Mouse (Mus musculus): ENCODE measurements around the gene Nrp2.
A peak's percentile ranks its signal among the peaks of the same experiment; 100 is the strongest.

Gene Nrp2

GRCm38 (mm10) chr1:62782573-62782972, 79.5 kb downstream of the Nrp2 start:
- DNase-seq (ENCODE audit: low read depth, low spot score) = no peak

- DNase-seq (ENCODE audit: low read depth, low spot score) = no peak
Measured at GRCm38 (mm10) chr1:62783354-62784083, 80.4 kb downstream of the Nrp2 start.

GRCm38 (mm10) chr1:62784084-62784392, 81.0 kb downstream of the Nrp2 start:
- no peak for DNase-seq (ENCODE audit: low read depth, low spot score)

- no peak for DNase-seq (ENCODE audit: low read depth, low spot score)
Measured at GRCm38 (mm10) chr1:62786255-62786654, 83.2 kb downstream of the Nrp2 start.

GRCm38 (mm10) chr1:62787546-62787945, 84.5 kb downstream of the Nrp2 start:
- DNase-seq (ENCODE audit: low read depth, low spot score) = no peak

- DNase-seq (ENCODE audit: low read depth, low spot score) = peak; percentile 50
Measured at GRCm38 (mm10) chr1:62794223-62794895, 91.3 kb downstream of the Nrp2 start.

GRCm38 (mm10) chr1:62794896-62795255, 91.8 kb downstream of the Nrp2 start:
- no peak for DNase-seq (ENCODE audit: low read depth, low spot score)

- no peak for DNase-seq (ENCODE audit: low read depth, low spot score)
Measured at GRCm38 (mm10) chr1:62795307-62796037, 92.4 kb downstream of the Nrp2 start.

GRCm38 (mm10) chr1:62796038-62796647, 93.1 kb downstream of the Nrp2 start:
- DNase-seq (ENCODE audit: low read depth, low spot score) = no peak

GRCm38 (mm10) chr1:62799427-62799826, 96.3 kb downstream of the Nrp2 start:
- no peak for DNase-seq (ENCODE audit: low read depth, low spot score)

GRCm38 (mm10) chr1:62800351-62800750, 97.3 kb downstream of the Nrp2 start:
- DNase-seq (ENCODE audit: low read depth, low spot score) = no peak

GRCm38 (mm10) chr1:62801429-62801828, 98.3 kb downstream of the Nrp2 start:
- no peak for DNase-seq (ENCODE audit: low read depth, low spot score)

GRCm38 (mm10) chr1:62801842-62802241, 98.8 kb downstream of the Nrp2 start:
- no peak for DNase-seq (ENCODE audit: low read depth, low spot score)

- no peak for DNase-seq (ENCODE audit: low read depth, low spot score)
Measured at GRCm38 (mm10) chr1:62803544-62803943, 100.5 kb downstream of the Nrp2 start.

GRCm38 (mm10) chr1:62806014-62806413, 102.9 kb downstream of the Nrp2 start:
- no peak for DNase-seq (ENCODE audit: low read depth, low spot score)

GRCm38 (mm10) chr1:62808395-62808794, 105.3 kb downstream of the Nrp2 start:
- DNase-seq (ENCODE audit: low read depth, low spot score) = no peak

- no peak for DNase-seq (ENCODE audit: low read depth, low spot score)
Measured at GRCm38 (mm10) chr1:62809601-62810228, 106.6 kb downstream of the Nrp2 start.

GRCm38 (mm10) chr1:62811141-62811540, 108.1 kb downstream of the Nrp2 start:
- DNase-seq (ENCODE audit: low read depth, low spot score) = no peak

- no peak for DNase-seq (ENCODE audit: low read depth, low spot score)
Measured at GRCm38 (mm10) chr1:62812701-62813684, 109.9 kb downstream of the Nrp2 start.

- DNase-seq (ENCODE audit: low read depth, low spot score) = no peak
Measured at GRCm38 (mm10) chr1:62813938-62814337, 110.9 kb downstream of the Nrp2 start.

- no peak for DNase-seq (ENCODE audit: low read depth, low spot score)
Measured at GRCm38 (mm10) chr1:62817566-62817965, 114.5 kb downstream of the Nrp2 start.

Data from embryo, embryonic 11.5 days (tissue).